Mouse (Mus musculus): Measurements from ENCODE around the gene Gm20388. TPM values are rescaled to one million over a fixed set of nuclear protein-coding genes. Genes with fewer than 3 reads are reported as not detected.

Gene Gm20388
- polyA plus RNA-seq, 1 experiment from 2014 or later: 7.4 TPM

GRCm38 (mm10) chr8:123766516-123766915 lies 3855.9 kb downstream of the Gm20388 start:
- H3K4me2 ChIP-seq: no peak overlapping the region
- no peaks in the 10 kb centered on the region for H3K9me3 ChIP-seq (replicated peaks)
- H3K4me3 ChIP-seq (replicated peaks): no peak overlapping the region
- H3K27ac ChIP-seq: no peak overlapping the region
- H3K9ac ChIP-seq: no peak overlapping the region
- no peaks in the 10 kb centered on the region for H3K36me3 ChIP-seq
- peaks cover 22% of the 10 kb centered on the region for H3K4me1 ChIP-seq
- WGBS: 79% methylated on average over 4 of the region's 4 CpGs
- no peak for ATAC-seq (replicated peaks; ENCODE audit: low FRiP score)
- peaks cover 20% of the 10 kb centered on the region; the same call in 1 of the 2 replicates for H3K27me3 ChIP-seq

GRCm38 (mm10) chr8:123767874-123768273 lies 3857.2 kb downstream of the Gm20388 start:
- no peak for ATAC-seq (replicated peaks; ENCODE audit: low FRiP score)
- WGBS: 76% methylated on average over 8 of the region's 8 CpGs
- Histone ChIP-seq H3K27ac (no peak overlapping the region), H3K4me3 (replicated peaks) (no peak overlapping the region), H3K9ac (no peak overlapping the region), H3K4me1 (peaks cover 11% of the 10 kb centered on the region; the same call in 1 of the 2 replicates), H3K4me2 (no peak overlapping the region), H3K36me3 (no peaks in the 10 kb centered on the region), H3K27me3 (peaks cover 14% of the 10 kb centered on the region; the same call in 1 of the 2 replicates), H3K9me3 (replicated peaks) (no peaks in the 10 kb centered on the region)

GRCm38 (mm10) chr8:123768492-123769356 lies 3858.1 kb downstream of the Gm20388 start:
- Histone ChIP-seq H3K4me3 (replicated peaks) (no peak overlapping the region), H3K36me3 (no peaks in the 10 kb centered on the region), H3K9me3 (replicated peaks) (no peaks in the 10 kb centered on the region), H3K27ac (no peak overlapping the region), H3K4me2 (no peak overlapping the region), H3K9ac (no peak overlapping the region), H3K4me1 (peaks cover 3% of the 10 kb centered on the region; the same call in 1 of the 2 replicates), H3K27me3 (peaks cover 14% of the 10 kb centered on the region; the same call in 1 of the 2 replicates)
- no peak for ATAC-seq (replicated peaks; ENCODE audit: low FRiP score)
- 58% methylated on average over 16 of the region's 16 CpGs for WGBS

DNA sequence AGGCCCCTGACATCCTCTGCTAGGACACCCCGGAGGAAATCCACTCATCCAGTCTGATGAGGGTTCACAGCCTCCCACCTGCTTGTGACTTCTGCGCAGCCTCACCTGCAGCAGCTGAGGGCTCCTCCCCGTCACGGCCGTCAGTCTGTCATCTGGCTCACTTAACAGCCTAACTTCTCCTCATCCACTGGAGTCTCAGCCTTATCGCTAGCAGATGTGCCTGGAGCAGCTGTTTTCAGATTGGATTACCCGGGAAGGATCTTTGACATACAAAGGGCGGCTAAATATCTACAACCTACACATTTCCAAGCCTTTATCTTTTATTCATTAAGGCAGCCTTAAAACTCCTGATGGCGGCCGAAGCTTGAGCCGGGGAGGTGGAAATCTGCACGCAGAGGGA lies 3862.8 kb downstream of the Gm20388 start:
- Histone ChIP-seq H3K27me3 (no peaks in the 10 kb centered on the region; the same call in 1 of the 2 replicates), H3K9ac (no peak overlapping the region), H3K4me1 (0 out of 2 replicates have a peak, but pooled peaks cover 4% of the 10 kb centered on the region), H3K36me3 (no peaks in the 10 kb centered on the region), H3K4me3 (replicated peaks) (no peak overlapping the region), H3K9me3 (replicated peaks) (no peaks in the 10 kb centered on the region), H3K27ac (no peak overlapping the region), H3K4me2 (no peak overlapping the region)
- ATAC-seq (replicated peaks; ENCODE audit: low FRiP score): no peak
- 50% methylated on average over 12 of the region's 12 CpGs for WGBS

- Histone ChIP-seq H3K27ac (no peak overlapping the region), H3K4me3 (replicated peaks) (no peak overlapping the region), H3K4me2 (no peak overlapping the region), H3K9me3 (replicated peaks) (no peaks in the 10 kb centered on the region), H3K4me1 (0 out of 2 replicates have a peak, but pooled peaks cover 4% of the 10 kb centered on the region), H3K9ac (no peak overlapping the region), H3K36me3 (no peaks in the 10 kb centered on the region), H3K27me3 (no peaks in the 10 kb centered on the region)
- WGBS: 97% methylated on average over 1 of the region's 1 CpGs
- ATAC-seq (replicated peaks; ENCODE audit: low FRiP score): no peak
Measured at GRCm38 (mm10) chr8:123774491-123774890, 3863.8 kb downstream of the Gm20388 start.

GRCm38 (mm10) chr8:123777319-123777718 lies 3866.7 kb downstream of the Gm20388 start:
- Histone ChIP-seq H3K4me2 (no peak overlapping the region), H3K36me3 (no peaks in the 10 kb centered on the region), H3K4me1 (peaks cover 18% of the 10 kb centered on the region), H3K27ac (no peak overlapping the region), H3K9ac (no peak overlapping the region), H3K9me3 (replicated peaks) (no peaks in the 10 kb centered on the region), H3K4me3 (replicated peaks) (no peak overlapping the region), H3K27me3 (peaks cover 4% of the 10 kb centered on the region; the same call in 1 of the 2 replicates)
- 66% methylated on average over 7 of the region's 7 CpGs for WGBS
- no peak for ATAC-seq (replicated peaks; ENCODE audit: low FRiP score)

- H3K4me3 ChIP-seq (replicated peaks): no peak overlapping the region
- no peak overlapping the region for H3K27ac ChIP-seq
- ATAC-seq (replicated peaks; ENCODE audit: low FRiP score): no peak
- H3K4me2 ChIP-seq: no peak overlapping the region
- peaks cover 8% of the 10 kb centered on the region for H3K27me3 ChIP-seq
- no peaks in the 10 kb centered on the region for H3K9me3 ChIP-seq (replicated peaks)
- 49% methylated on average over 3 of the region's 3 CpGs for WGBS
- peaks cover 21% of the 10 kb centered on the region for H3K4me1 ChIP-seq
- no peaks in the 10 kb centered on the region for H3K36me3 ChIP-seq
- no peak overlapping the region for H3K9ac ChIP-seq
Measured at GRCm38 (mm10) chr8:123780471-123780870, 3869.8 kb downstream of the Gm20388 start.

DNA sequence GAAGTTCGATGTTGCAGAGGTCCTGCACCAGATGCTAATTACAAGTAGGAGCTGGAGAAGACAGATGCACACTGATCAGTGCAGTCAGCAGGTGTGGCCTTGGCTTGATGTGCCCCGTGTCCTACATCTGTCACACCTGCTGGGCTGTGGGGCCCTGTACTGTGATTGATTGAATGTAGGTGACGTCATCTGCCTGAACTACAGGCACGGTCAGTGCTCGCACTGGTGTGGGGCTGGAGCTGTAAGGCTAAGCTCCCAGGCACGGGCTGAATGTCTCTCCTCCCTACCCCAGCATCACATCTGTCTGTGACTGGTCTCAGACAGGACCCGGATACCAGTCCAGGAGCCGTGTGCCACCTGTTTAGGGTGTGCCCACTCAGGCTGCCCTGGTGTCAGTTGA lies 3870.6 kb downstream of the Gm20388 start:
- no peak overlapping the region for H3K27ac ChIP-seq
- peak; percentile 28; the same call in 1 of the 2 replicates for ATAC-seq (replicated peaks; ENCODE audit: low FRiP score)
- H3K4me3 ChIP-seq (replicated peaks): no peak overlapping the region
- peaks cover 16% of the 10 kb centered on the region for H3K27me3 ChIP-seq
- H3K4me1 ChIP-seq: peaks cover 21% of the 10 kb centered on the region
- WGBS: 20% methylated on average over 8 of the region's 8 CpGs
- H3K4me2 ChIP-seq: 0 out of 2 replicates have a peak overlapping the region, but pooled peaks have one; percentile 23
- no peaks in the 10 kb centered on the region for H3K9me3 ChIP-seq (replicated peaks)
- no peaks in the 10 kb centered on the region for H3K36me3 ChIP-seq
- no peak overlapping the region for H3K9ac ChIP-seq

DNA sequence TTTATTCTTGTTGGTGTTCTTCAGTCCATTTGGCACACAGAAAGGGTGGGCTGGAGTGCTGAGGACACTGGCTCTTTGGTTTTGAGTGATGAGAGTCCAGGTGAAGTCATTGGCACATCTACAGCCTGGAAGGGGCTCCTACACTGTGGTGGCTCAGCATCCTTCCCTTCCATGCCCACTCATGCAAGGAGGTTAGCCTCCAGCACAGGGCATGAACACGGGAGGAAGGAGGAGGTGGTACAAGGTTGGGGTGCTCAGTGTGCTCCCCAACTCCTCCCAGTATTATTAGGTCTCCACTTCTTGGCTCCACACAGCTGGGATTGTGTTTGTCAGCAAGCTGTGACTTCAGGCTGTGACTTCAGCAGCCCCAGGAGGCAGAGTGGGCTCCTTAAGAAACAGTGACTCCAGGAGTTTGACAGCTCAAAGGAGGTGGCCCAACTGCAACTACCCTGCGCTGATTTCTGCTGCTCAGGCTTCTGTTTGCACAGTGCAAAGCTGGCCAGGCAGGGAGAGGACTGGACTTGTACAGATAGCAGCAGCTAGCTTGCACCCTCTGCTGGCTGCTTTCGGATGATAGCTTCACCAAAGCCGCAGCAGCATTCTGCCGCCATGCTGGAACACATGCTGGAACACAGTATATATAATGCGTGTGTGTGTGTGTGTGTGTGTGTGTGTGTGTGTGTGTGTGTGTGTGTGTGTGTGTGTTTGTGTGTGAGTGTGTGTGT lies 3873.0 kb downstream of the Gm20388 start:
- WGBS: 9% methylated on average over 6 of the region's 6 CpGs
- peak; percentile 75 for ATAC-seq (replicated peaks; ENCODE audit: low FRiP score)
- H3K4me1 ChIP-seq: peaks cover 27% of the 10 kb centered on the region
- no peaks in the 10 kb centered on the region for H3K9me3 ChIP-seq (replicated peaks)
- no peak overlapping the region for H3K4me3 ChIP-seq (replicated peaks)
- no peaks in the 10 kb centered on the region for H3K36me3 ChIP-seq
- no peak overlapping the region for H3K4me2 ChIP-seq
- H3K27me3 ChIP-seq: peaks cover 21% of the 10 kb centered on the region
- H3K27ac ChIP-seq: no peak overlapping the region
- H3K9ac ChIP-seq: no peak overlapping the region

GRCm38 (mm10) chr8:123786166-123786565 lies 3875.5 kb downstream of the Gm20388 start:
- no peak for ATAC-seq (replicated peaks; ENCODE audit: low FRiP score)
- no peak overlapping the region for H3K4me2 ChIP-seq
- no peaks in the 10 kb centered on the region for H3K9me3 ChIP-seq (replicated peaks)
- peaks cover 32% of the 10 kb centered on the region for H3K4me1 ChIP-seq
- H3K27me3 ChIP-seq: peaks cover 21% of the 10 kb centered on the region
- H3K27ac ChIP-seq: no peak overlapping the region
- 84% methylated on average over 6 of the region's 6 CpGs for WGBS
- no peak overlapping the region for H3K9ac ChIP-seq
- no peaks in the 10 kb centered on the region for H3K36me3 ChIP-seq
- no peak overlapping the region for H3K4me3 ChIP-seq (replicated peaks)

DNA sequence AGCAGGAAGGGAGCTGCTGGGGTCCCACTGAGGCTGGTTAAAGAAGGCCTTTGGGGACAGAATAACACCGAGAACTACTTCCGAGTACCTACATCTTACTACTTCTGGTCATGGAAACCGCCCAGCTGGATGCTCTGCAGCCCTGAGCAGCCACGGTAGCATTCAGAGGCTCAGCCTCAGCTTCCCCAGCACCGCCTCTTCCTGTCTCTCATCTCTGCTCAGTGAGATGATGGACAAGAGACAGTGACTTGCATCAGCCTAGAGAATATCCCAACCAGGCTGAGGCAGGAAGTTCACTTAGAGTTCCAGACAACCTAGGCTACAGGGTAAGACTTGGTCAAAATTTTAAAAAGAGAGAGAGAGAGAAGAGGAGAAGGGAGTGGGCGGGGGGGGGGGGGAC lies 3876.0 kb downstream of the Gm20388 start:
- Histone ChIP-seq H3K27me3 (peaks cover 21% of the 10 kb centered on the region), H3K36me3 (no peaks in the 10 kb centered on the region), H3K4me2 (no peak overlapping the region), H3K9ac (no peak overlapping the region), H3K27ac (no peak overlapping the region), H3K4me1 (peaks cover 33% of the 10 kb centered on the region), H3K9me3 (replicated peaks) (no peaks in the 10 kb centered on the region), H3K4me3 (replicated peaks) (no peak overlapping the region)
- WGBS: 86% methylated on average over 5 of the region's 6 CpGs
- no peak for ATAC-seq (replicated peaks; ENCODE audit: low FRiP score)
